Mouse (Mus musculus) WW6 (cell line): Measurements from ENCODE around the gene Ankrd26.
"Not testable (repeated sequence)": the region's sequence is repeated elsewhere in the genome, so short reads cannot be mapped to it uniquely, and the experiment has no call there.

Experiments used
- DNase-seq: peaks from one replicate; pipeline ENCODE4 v3.0.0-alpha.2; 2013; ENCODE audit warnings: low read depth, low spot score

Gene Ankrd26

DNA sequence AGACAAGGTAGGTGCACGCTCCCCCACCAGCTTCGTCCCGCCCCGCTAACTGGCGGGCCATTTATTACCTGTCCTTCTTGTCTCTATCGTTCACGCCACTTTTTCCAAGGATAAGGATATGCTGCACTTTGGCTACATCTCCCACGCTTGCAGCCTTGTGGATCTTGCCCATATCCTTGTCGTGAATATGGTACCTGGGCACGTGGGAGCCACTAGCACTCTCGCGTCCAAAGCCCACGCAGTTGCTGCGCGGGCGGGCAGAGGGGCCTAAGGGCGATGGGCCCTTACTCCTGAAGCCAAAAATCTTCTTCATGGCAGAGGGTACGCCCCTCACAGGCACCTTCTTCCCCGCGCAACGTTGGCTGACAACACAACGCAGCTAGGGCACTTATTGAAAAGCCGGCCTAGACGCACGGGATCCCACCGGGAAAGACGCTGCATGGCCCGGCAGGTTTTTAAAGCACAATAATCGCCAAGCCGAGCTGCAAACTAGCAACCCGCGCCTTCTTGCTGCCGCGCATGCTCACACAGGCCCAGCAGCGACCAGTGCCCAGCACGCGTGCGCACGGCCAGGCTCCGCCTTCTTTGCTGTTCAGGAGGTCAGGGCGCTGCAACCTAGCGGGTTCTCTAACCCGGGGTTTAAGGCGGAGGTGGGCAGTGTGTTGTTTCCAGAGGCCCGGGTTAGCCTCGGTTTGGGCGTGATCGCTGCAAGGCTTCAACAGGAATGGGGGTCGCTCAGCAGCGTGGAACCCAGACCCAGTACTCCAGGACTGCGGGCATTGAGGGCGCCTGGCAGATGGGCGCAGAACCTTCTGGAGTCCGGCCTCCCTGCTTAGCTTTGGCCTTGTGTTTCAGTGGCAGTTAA, at the start of gene Ankrd26:
Gene Ankrd26 (minus strand): TSS at position 482 of the 865 bp plus-strand sequence.
- peak; percentile 81 for DNase-seq

DNA sequence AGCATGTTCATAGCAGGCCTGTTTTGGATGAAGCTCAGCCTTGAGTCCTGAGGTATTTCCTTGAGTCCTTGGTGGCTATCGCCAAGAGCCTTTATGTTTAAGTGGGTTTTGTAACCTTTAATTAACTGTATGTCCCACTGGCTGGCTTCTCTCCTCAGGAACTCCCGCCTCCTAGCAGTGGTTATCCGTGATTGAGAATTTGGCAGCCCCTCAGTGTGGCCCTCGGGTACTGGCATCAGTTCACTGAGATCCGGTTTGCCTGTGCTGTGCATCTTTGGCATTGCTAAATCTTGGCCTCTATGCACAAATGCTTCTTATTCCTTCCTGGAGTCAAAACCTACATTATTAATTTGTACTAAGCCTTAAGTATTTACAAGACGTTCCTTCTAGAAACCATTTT, 46.9 kb upstream of the Ankrd26 start:
- no peak for DNase-seq

DNA sequence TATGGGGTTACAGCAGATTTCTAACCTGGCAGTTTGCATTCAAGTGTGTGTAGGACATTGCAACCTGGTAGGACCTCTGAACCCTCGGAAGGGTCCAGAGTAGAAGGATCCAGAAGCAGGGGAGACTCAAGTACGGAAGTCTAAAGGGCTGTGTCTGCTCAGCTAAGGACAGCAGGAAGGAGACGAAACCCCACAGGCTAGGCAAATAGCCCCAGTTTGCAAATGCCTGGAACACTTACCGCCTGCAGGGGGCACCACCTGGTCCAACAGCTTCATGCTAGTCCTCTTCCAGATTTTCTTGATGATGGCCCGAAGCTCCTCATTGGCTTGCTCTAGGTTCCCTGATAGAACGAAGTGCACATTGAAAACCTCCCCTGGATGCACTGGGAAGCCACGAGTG, 43.9 kb upstream of the Ankrd26 start:
- no peak for DNase-seq

DNA sequence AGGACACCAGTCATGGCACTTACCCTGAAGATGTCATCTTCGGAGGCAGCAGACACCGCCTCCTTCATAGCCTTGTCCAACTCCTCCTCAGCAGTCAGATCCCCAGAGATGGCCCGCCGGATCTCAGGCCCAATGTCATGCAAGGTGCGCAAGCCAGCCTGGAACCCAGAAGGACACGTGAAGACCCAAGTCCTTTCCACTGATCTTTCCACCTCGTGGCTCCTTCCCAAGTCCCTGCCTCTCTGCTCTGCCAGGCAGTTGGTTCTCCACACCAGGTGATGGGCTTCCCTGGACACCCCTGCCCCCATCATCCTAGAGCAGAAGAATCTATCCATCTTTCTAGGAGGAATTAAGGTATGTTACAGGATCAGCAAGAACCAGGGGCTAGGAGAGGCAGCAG, 41.8 kb upstream of the Ankrd26 start:
- DNase-seq: no peak

DNA sequence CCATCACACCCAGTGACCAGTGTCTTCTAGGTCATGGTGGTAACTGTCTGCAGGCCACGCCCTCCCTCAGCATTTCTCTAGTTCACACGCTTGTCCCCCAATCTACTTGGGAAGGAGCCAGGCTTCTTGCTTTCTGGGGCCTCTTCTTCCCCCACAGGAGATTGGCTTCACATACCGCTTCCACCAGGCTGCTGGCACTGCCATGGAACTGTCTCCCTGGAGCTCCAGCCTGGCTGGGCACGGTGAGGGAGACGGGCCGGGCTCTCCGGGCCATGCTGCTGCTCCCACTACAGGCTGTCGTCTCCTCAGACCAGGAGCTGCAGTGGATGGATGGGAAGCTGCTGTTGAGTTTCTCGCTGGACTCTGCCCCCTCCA, 33.6 kb upstream of the Ankrd26 start:
- DNase-seq: no peak

DNA sequence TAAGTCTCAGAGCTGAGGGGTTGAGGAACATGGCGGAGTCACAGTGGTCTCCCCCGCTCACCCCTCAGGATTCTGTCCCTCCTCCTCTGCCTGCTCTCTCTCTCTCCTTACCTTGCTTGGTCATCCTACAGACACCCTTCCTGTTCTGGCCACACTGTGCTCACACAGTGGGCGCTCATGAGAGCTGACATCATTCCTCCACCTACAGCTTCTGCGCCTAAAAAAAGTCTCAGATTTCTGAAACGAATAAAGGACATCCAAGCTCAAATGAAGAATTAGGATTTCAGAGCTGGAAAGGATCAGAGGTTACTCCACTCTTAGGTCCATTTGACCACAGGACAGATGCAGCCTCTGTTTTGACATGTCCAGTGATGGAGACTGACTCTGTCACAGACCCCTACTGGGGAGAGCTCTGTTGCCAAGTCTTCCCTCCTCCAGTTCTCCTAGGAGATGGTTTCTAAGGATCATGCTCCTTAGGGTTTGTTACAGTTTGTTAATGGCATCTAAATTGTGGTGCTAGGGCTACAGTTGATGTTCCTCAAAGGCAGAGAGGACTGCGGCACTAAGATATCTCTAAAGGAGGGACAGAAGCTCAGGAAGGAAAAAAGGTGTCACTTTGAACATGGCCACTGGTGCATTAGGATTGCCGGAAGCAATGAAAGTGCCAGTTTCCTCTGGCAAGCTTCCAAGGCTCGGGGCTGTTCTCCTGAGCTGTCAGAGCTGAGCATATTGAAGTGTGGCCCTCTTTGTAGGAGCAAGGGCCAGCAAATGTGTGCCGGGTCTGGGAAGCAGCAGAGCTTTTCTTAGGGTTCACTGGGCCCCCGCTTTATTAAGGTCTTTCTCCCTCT, 33.0 kb upstream of the Ankrd26 start:
- no peak for DNase-seq

DNA sequence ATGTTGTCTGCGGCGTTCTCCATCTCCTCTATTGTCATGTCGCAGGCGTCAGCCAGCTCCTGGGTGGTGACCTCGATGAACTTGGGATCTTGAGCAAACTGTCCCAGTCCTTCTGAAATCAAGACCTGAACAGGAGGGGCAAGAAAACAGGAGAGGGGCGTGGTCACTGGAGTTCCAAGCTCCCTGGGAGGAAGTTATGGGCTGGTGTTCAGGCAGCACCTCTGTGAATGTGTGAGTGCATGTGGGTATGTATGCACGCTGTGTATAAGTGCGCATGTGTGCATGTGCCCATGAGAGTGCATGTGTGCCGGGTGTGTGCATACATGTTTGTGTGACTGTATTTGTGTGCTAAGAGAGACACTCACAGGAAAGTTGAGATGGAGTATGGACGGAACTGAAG, 32.0 kb upstream of the Ankrd26 start:
- peak; percentile 34 for DNase-seq

DNA sequence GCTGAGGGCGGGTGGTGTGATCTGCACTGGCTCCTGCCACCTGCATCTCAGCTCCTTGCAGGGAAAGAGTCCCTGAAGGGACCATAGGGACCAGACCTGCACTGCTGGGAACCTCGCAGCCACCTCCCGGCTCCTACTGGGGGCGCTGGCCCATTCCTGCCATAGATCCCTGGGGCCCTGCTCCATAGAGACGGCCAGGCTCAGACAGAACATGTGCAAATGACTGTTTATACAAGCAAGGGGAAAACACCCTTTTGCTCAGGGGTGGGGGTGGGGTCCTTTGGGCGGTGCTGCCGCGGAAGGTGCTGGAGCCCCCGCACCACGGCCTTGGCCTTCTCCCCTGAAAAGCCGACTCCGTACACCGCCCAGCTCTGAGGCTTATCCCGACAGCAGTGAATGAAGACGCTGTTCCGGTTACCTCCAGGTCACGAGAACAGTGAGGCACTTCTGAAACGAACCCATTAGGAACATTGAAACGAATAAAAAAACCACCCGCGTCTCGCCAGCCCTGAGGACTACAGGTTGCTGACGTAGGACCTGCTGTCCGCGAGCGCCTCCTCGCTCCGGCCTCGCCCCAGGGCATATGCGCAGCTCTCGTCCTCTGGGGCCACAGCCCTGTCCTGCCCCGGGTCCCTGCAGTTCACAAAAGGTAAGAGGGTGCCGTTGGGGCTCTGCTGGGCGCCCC, 31.5 kb upstream of the Ankrd26 start:
- DNase-seq: peak; percentile 49

DNA sequence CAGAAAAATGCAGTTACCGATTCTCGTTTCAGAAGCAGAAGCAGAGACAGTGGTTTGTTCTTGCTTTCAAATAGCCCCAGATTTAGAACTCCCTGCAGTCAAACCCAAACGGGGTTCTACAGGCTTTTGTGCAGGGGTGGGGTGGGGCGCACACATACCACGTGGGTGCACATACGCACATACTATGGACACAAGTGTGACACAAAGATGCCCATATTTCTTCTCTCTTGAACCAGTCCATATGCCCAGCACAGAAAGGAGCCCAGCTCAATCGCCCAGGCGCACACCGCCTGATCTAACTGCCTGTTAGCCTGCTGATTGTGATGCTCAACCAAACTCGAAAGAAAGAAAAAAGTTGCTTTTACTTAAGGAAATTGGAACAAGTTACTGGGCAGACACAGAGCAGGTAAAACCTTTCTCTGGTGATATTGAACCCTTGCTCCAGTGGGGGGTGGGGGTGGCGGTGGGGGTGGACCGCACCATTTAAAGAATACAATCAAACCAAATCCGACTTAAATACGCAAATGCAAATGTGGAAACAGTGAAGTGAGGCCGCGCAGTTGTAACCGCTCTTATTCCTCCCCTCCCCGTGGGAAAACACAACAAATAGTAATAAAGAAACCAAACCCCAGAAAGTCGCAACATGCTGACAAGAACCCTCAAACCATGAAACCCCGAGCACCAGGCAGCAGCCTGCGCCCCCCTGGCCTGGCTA, 30.8 kb upstream of the Ankrd26 start:
- no peak for DNase-seq

DNA sequence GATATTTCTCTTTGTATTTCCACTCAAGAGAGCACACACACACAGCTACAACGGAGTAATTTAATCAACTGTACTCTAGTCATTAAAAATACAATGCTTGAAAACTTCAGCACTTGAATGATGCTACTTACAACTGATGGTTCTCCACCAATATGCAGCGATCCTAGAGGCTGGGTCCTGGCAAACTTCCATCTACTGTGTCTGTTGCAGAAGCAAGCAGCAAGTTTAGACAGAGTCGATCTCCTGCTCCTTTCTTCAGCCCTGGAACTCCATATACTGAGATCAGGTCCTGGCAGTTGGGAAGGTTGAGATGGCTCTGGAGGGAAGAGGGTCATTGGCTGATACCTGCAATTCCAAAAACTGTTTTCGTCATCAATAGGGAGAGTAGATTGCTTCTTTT, 16.7 kb upstream of the Ankrd26 start:
- DNase-seq: not testable (repeated sequence)

GRCm38 (mm10) chr6:118574351-118574750, 12.3 kb upstream of the Ankrd26 start:
- DNase-seq: no peak

DNA sequence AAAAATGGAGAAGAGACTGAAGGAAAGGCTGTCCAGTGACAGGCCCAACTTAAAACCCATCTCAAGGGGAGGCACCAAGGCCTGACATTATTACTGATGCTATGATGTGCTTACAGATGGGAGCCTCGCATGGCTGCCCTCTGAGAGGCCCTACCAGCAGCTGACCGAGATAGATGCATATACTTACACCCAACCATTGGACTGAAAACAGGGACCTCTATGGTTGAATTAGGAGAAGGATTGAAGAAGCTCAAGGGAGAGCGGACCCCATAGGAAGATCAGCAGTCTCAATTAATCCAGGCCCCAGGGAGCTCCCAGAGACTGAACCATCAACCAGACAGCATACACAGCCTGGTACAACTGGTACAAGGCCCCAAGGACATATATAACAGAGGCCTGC, 5.8 kb upstream of the Ankrd26 start:
- no peak for DNase-seq

DNA sequence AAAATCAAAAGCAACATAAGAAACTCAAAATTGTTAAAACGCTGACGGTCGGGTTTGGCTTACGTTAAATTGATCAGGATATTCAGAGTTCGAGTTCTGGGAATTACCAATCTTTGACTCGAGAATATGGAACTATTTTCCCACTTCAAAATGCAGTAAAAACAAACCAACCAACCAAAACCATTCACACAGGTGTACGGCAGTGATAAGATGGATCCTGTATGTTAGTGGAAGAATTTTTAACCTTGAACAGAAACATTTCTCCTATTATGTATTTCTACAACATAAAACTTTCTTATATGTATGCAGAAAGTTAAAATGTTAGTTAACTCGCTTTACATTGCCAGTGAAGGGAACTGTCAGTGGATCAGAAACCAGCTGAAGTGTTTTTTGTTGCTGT, 801 bp downstream of the Ankrd26 start:
- DNase-seq: no peak

- no peak for DNase-seq
Observed at GRCm38 (mm10) chr6:118538627-118539026, 23.4 kb downstream of the Ankrd26 start.

DNA sequence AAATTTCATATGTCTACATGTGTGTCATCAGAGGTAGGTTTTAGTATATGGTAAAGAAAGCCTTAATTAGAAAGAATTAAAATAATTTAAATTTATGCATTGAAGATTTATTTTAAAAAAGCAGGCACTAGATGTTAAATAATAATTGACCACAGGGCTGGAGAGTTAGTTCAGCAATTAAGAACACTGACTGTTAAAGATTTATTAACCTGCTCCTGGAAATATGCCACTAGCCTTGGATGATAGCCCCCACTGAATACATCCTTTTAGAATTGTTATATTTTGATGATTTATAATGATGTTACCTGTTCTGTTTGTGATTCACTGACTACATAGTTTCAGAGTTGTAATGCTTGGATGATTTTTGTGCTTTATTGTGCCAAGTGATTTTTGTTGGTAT, 24.8 kb downstream of the Ankrd26 start:
- not testable (repeated sequence) for DNase-seq

DNA sequence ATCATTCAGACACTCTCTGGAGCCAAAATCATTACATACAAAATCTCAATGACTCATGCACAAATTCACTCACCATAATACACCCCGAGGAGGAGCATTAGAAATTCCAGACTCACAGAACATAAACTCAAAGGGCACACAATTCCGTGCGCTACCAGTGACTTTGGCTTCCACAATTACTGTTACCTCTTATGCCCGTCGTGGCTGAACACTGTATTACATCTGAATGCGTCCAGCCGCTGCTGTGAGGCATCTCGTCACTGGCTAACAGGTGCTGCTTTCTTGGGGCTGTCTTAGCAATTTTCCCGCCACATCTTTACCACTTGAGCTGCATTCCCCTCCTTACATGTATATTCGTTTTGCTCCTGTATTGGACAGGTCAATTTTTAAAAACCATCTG, 26.7 kb downstream of the Ankrd26 start:
- DNase-seq: no peak

GRCm38 (mm10) chr6:118533381-118533780, 28.6 kb downstream of the Ankrd26 start:
- peak; percentile 68 for DNase-seq

DNA sequence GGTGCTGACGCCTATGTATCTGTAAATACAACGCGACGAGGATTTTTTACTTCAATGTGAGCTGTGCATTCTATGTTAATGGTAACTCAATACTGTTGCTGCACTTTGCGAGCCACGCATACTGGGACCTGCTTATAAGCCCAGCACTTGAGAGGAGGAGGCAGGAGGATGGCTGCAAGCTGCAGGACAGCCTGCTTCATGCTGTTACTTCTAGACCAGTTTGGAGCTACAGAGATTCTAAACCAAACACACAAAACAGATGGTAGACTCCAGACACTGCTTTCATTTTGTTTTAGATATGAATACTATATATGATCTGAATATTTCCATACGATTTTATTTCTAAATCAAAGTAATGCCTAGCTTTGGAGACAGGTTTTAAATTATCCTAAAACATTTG, 41.4 kb downstream of the Ankrd26 start:
- DNase-seq: no peak

DNA sequence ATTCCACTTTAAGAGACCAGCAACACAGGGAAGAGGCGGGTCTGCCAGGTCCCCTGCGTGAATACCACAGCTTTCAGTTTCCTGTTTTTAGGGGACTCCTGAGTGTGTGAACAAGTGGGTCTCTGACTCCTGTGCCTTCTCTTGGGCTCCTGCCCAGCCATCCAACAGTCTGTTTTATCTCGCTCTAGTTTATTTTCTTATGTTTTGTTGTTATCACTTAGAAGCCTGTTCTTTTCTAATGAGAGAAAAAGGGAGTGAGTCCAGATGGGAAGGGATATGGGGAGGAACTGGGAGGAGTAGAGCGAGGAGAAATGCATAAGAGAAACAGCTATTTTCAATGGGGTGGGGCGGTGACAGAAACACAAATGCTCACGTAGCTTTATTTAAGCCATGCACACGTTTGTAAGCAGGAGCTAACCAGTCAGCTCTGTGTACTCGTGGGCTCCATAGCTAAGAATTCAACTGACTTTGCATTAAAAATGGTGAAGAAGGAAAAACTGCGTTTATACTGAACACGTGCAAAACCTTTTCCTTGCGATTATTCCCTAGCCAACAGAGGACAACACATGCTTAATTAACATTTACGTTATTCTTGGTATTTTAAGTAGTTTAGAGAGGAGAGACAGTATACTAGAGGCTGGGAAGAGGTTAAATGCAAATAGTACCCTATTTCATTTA, 48.6 kb downstream of the Ankrd26 start:
- DNase-seq: no peak

GRCm38 (mm10) chr6:118499010-118499409, 63.0 kb downstream of the Ankrd26 start:
- no peak for DNase-seq

- DNase-seq: no peak
Observed at GRCm38 (mm10) chr6:118482125-118482524, 79.9 kb downstream of the Ankrd26 start.
